Mouse (Mus musculus): ENCODE data around the gene Ifnlr1.
"Not testable (repeated sequence)": the region's sequence is repeated elsewhere in the genome, so short reads cannot be mapped to it uniquely, and the experiment has no call there.

Ifnlr1 gene

DNA sequence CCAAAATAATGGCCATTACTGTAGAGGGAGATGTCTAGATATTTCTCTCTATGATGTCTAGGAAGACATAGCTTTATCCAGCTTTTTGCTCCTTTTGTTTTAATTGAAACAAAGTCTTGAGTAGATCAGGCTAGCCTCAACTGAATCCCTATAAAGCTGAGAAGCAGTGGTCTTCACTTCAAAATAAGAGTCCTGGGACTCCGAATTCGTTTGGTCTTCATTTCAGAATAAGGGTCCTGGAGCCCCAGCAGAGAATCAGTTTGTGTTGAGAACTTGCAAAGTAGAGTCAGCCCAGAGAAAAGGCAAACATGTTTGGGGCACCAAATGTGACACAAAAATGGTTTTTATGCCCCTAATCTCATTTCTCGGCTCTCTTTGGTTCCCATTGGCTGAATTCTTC, 1.4 kb upstream of the Ifnlr1 start:
- no peak for DNase-seq (ENCODE audit: low spot score in 2 of 2)

DNA sequence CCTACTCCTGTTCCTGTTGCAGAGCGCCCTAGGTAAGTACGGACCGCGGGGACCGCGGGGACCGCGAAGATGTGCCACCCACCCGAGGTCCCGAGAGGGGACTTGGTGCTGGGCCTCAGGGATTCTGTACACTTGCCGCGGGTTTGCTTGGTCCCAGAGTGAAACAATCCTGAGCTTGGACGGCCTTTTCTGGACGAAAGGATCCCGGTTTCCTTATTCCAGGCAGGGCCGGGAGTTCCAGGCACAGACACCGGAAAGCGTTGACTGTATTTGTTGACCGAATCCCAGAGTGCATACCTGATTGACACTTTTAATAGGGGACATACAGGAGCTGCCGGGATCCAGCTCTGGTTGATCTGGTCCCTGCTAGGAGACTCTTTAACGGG, 474 bp downstream of the Ifnlr1 start:
- DNase-seq (ENCODE audit: low spot score in 2 of 2): no peak

DNA sequence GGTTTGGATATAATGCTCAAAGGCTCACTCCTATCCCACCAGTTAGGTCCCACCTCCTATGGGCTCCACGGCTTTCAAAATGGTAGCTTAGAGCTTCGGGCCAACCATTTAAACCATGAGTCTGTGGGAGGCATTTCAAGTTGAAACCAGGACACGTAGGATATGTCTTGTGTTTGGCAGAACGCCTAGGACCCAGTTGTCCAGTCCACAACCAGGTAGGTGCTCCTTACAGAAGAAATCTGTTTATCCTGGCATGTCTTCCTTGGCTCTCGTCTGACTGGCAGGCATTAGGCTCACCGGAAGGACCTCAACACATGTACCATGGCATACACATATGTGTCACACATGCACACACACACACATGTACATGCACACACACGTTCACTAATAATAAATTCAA, 3.7 kb downstream of the Ifnlr1 start:
- DNase-seq (ENCODE audit: low spot score in 2 of 2): no peak

DNA sequence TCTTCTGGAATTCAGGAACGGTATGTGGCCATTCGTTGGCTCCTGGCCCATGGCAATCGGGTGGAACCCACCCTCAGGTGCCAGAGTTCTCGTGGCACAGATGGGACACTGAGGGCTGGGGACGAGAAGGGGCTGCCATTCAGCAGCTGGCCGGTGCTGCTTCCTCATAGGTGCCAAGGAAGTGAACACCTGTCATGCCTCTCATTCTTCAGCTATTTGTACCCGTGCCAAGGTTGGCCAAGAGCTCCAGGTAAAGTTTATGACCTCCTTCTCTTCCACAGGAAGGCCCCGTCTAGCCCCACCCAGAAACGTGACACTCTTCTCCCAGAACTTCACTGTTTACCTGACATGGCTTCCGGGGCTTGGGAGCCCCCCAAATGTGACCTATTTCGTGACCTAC, 4.2 kb downstream of the Ifnlr1 start:
- no peak for DNase-seq (ENCODE audit: low spot score in 2 of 2)

DNA sequence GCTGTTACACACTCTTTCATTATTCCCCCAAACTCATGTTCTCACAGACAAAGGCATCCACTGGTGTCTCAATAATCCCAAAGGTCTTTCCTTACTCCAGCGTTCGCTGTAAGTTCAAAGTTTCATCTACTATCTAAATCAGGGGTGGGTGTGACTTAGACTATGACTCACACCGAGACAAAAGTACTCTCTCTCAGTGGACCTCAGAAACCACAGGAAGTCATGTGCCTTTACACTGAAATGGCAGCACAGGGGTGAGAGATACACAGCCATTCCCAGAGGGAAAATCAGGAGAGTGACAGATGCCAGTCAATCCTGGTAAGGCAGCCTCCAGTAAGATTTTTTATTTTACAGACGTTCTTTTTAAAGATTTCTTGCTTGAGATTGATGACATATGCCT, 6.8 kb downstream of the Ifnlr1 start:
- no peak for DNase-seq (ENCODE audit: low spot score in 2 of 2)

DNA sequence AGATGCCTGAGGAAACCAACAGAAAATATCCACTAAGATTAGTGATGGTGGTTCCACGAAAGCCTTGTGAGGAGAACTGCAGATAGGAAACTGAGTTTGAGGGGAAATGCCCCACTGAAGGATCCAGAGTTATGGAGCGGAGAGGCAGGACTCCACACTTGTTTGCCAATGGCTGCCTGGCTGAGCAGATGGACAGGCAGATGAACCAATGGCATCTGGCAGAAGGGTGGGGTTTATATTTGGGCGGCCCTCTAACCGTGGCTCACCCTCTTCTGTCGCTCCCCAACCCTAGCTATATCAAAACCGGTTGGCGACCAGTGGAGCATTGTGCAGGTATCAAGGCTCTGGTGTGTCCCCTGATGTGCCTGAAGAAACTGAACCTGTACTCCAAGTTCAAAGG, 12.4 kb downstream of the Ifnlr1 start:
- DNase-seq (ENCODE audit: low spot score in 2 of 2): no peak

DNA sequence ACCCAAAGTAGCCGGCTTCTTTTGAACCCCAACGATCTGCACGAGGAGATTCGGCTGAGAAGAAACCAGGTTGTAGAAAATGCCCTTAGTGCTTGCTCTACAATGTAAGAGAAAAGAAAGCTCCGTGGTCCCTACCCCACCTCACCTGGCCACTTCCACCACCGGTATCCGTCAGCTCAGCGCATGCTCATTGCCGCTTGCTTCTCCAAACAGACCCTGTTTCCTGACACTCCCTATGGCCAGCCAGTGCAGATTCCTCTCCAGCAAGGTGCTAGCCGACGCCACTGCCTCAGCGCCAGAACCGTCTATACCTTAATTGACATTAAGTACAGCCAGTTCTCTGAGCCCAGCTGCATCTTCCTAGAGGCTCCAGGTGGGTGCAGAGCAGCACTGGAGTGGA, 17.4 kb downstream of the Ifnlr1 start:
- DNase-seq (ENCODE audit: low spot score in 2 of 2): no peak

DNA sequence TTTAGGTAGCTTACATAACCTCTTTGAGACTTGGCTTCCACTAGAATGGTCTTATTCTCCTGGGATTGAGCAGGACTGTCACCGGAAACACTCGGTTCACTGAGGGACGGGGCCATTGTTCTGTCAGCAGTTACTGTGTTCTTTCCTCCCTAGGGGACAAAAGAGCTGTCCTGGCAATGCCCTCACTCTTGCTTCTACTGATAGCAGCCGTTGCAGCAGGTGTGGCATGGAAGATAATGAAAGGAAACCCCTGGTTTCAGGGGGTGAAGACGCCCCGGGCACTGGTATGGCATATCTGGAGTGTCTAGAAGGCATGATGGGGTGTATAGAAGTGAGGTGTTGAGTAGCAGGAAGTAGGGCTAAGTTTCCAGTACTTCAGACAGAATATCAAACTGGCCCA, 17.9 kb downstream of the Ifnlr1 start:
- DNase-seq (ENCODE audit: low spot score in 2 of 2): no peak

DNA sequence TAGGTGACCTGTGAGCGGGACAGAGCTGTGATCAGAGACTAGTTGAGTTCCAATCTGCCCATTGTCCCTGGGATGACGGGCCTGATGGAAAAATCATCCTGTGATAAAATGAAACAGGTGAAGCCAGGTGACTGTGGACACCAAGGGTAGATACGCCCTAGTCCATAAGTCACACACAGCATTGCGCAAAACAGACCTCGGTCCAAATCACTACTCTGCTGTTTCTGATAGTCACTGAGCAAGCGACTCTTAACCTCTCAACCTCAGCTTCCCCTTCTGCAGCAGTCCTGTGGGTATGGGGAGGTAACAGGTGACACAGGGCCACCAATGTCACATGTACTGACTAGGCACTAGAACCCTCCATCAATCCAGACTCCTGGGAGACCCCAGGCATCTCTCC, 20.0 kb downstream of the Ifnlr1 start:
- DNase-seq (ENCODE audit: low spot score in 2 of 2): no peak

DNA sequence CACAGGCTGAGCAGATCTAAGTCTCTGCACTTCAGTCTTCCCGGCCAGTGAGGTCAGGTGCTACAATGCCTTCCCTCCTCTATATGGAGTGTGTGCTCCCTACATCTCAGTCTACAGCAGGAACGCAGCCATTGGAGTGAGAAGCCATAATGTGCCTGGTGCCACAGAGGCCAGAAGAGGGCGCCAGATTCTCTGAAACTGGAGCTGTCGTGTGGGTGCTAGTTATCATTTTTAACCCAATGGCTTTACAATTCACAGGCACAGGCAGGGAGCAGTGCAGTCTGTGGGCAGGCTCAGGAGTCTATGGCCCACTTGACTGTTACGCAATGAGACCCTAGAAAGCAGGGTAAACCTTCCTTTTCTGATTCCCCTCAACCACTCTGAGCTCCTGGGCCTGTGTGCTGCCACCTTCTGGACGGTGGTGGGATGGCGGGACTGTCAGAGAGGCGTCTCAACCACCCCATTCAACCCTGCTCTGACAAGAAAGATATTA, 23.0 kb downstream of the Ifnlr1 start:
- peak; percentile 49 to 76 for DNase-seq (ENCODE audit: low spot score in 2 of 2)

DNA sequence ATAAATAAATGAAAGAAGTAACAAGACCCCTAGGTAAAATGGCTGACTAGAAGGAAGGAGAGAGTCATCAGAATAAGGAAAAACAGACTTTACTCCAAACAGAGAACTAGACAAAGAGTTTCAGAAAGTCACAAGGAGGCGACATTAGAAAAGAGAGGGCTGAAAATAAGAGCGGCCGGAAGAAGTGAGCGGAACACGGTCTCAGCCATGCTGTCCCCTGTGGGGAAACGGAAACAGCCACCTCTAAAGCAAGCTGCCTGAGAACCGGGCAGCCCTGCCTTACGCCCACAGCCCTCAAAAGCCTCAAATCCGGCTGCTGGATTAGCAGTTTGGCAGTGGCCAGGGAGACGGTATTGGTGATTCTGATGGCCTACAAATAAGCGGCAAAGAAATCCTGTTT, 23.5 kb downstream of the Ifnlr1 start:
- DNase-seq (ENCODE audit: low spot score in 2 of 2): no peak

DNA sequence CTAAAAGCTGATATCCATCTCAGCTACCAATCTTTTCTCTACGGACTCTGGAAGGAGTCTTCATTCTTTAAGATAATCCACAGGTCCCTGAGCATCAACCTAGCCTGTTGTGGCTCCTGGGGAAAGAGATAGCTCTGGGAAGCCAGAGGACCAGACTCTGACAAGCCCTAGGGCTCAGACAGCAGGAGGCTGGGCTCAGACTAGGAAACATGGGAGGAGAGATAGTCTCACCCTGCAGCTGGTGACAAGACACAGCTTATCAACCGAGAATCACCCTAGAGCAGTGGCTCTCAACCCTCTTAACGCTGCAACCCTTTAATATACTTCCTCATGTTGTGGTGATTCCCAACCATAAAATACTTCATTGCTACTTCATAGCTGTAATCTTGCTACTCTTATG, 24.3 kb downstream of the Ifnlr1 start:
- DNase-seq (ENCODE audit: low spot score in 2 of 2): no peak

DNA sequence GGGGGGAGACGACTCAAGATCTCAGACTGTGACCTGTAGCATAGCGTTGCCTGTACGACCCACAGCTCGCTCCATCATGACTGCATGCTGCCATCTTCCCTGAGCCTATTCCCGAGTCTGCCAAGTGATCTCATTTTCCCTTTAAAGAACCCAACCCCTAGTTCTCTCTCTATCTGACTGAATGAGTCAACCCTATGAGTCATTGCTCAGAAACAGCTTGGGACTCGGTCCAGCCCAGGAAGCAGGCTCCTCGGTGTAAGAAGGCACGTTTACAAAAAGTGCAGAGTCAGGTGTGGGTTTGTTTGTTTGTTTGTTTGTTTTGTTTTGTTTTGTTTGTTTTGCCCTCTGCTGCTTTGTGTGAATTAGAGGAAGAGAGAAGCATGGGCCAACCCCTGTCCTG, 28.7 kb downstream of the Ifnlr1 start:
- DNase-seq (ENCODE audit: low spot score in 2 of 2): no peak

DNA sequence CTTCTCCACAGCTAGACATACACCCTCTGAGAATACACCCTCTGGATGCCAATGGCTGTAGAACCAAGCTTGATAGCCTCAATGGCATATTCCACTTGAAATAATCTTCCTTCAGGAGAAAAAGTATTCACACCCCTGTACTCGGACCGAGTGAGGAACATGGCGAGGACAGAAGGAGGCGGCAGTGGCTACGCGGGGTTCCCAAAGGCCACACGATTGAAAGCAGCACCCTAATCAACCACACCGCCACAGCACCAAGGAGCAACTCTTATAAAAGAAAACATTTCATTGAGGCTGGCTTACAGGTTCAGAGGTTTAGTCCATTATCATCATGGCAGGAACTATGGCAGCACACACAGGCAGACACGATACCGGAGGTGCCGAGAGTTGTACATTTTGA, 30.4 kb downstream of the Ifnlr1 start:
- not testable (repeated sequence) for DNase-seq (ENCODE audit: low spot score in 2 of 2)

DNA sequence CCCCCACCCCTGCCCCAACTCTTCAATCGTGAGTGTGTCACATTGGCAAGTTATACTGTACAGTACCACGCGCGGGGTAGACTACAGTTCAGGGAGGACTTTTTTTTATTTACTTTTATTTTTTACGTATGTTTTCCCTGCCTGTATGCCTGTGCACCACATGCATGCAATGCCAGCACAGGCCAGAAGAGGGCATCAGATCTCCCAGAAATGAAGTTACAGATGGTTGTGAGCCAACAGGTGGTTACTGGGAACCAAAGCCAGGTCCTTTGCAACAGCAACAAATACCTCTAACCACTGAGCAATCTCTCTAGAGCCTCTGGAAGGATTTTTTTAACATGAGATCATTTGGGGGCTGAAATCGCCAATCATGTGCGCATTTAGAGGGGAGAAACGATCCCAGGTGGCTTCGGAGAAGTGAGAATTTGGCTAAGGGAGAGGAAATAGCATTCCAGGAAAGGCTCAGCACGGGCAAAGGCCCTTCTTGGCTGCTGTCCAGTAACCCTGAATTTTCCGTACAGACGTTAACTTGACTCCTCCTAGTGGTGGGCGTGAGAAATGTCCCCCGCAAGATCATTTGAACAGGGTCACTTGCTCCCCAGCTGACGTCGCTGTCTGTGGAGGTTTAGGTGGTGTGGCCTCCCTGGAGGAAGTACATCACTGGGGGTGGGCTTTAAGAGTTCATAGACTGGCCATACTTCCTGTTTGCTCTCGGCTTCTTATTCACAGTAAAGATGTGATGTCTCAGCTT, 36.6 kb downstream of the Ifnlr1 start:
- DNase-seq (ENCODE audit: low spot score in 2 of 2): no peak

DNA sequence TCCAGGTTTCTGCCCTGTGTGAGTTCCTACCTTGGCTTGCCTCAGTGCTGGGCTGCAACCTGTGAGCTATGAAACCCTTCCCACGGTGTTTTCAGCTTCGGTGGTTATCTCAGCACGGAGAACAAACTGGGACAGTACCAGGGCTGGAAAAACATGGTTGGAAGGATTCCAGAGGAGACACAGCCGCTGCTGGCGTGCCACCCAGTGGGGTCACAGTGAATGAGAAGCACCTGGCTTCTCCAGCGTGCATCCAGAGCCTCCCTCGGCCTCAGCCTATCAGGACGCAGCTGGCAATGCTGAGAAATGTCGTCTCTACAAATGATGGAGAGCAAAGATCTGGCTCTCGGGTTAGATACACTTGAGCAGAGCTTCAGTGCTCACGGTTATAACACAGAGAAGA, 40.3 kb downstream of the Ifnlr1 start:
- DNase-seq (ENCODE audit: low spot score in 2 of 2): no peak

DNA sequence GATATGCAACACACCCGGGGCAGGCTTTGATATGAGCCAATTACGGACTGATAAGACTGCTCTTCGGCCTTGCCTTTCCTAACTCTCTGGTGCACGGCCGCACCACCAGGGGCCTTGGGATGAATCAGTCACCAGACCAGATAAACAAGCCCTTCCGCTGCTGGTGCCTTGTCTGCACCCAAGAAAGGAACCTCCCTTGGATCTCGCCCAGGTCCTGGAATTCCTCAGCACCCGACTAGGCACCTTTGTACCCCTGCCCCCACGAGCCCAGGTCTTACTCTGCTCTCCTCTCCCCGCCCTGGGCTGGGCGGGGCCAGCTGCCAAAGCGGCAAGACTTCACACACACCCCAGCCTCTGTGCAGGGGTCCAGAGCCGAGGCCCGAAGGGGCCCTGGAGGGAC, 41.7 kb downstream of the Ifnlr1 start, which contains the start of gene Il22ra1:
Il22ra1 (plus strand) TSS at position 356 of the 400 bp plus-strand sequence.
- DNase-seq (ENCODE audit: low spot score in 2 of 2): no peak

DNA sequence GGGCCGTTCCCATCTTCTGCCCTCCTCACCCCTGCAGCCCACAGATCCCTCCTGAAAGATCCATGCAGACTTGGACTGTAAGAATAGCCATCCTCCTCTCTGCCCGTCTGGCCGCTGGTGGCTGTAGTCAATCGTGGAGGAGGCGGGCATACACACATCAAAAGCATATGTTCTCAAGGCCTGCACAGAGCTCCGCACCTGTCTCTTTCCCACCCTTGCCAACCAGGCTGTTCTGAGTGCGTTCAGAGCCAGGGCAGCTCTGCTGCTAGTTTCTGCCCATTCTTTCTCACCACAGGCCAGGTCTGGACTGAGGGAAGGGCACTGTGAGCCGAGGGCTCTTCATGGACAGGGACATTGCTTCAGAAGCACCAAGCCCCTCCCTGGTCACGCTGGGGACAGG, 44.1 kb downstream of the Ifnlr1 start:
- peak; percentile 52 to 63 for DNase-seq (ENCODE audit: low spot score in 2 of 2)

DNA sequence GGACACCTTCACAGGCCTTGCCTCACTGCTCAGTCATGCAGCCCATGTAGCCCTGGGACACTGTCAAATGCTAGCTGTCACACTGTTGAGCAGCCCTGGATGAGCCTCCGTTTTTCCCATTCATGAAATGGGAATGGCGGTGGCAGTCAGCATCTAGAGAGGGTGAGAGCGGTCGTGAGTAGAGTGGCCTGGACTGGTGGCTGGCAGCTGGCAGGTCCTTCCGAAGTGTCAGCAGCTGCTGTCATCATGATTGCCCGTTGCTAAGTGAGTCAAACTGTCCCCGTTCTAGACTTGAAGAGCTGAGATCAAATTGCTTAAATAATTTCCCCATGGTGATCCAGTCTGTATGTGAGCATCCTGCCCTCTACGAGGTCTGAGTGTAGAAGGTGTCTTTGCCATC, 44.9 kb downstream of the Ifnlr1 start:
- DNase-seq (ENCODE audit: low spot score in 2 of 2): no peak

DNA sequence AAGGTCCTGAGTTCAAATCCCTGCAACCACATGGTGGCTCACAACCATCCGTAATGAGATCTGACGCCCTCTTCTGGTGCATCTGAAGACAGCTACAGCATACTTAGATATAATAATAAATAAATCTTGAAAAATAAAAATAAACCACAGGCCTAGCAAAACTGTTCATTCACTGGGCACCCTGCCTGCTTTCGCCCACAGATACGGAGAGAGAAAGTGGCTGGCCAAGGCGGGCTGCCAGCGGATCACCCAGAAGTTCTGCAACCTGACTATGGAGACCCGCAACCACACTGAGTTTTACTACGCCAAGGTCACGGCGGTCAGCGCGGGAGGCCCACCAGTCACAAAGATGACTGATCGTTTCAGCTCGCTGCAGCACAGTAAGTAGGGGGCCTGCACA, 47.8 kb downstream of the Ifnlr1 start:
- peak; percentile 73 to 78 for DNase-seq (ENCODE audit: low spot score in 2 of 2)

DNA sequence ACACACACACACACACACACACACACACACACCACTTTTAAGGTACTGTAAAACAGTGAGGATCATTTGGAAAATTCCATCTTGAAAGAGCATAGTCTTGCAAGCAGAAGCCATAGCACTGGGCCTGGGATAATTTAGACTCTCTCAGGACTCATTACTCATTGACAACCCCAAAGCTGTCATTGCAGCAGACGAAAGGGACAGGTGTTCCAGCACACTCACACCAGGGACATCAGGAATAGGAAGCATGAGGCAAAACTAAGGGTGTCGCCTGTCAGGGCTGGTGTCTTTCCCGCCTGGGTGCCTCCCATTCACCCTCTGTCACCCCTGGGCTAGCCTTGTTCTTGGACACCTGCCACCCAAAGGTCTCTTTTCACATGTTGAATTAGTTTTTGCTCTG, 50.8 kb downstream of the Ifnlr1 start:
- no peak for DNase-seq (ENCODE audit: low spot score in 2 of 2)

DNA sequence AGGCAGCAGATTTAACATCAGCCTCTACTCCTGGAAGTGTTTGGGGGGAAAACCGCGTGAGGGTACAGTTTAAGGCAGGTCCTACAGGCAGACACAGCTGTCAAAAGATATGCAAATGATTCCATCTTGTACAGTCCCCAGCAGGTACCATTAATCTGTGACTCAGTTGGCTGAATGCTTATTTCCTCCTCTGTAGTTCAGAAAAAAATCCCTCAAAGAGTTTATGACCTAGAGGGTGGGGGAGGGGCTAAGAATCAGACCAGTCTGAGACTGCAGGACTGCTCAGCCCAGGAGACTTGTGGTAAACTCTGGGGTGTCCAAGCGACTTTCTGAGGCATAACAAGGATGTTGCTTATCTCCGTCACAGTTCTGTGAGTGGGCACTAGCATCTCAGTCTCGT, 52.1 kb downstream of the Ifnlr1 start:
- no peak for DNase-seq (ENCODE audit: low spot score in 2 of 2)

DNA sequence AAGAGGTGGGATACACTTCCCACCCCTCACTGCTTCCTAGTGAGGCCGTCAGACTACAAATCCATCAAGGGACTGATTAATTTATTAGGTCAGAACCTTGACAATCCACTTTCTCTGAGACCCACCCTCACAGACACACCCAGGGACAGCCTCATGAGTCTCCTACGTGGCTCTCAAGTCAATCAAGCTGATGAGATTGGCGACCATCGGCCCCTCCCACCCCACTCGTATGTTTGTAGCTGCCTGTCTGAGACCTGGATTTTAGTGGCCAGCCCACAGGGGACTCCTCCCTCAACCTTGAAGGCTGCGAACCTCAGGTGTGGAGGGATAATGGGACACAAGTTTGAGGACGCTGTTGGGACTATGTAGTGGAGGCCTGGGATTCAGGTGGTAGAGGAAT, 53.1 kb downstream of the Ifnlr1 start:
- no peak for DNase-seq (ENCODE audit: low spot score in 2 of 2)

DNA sequence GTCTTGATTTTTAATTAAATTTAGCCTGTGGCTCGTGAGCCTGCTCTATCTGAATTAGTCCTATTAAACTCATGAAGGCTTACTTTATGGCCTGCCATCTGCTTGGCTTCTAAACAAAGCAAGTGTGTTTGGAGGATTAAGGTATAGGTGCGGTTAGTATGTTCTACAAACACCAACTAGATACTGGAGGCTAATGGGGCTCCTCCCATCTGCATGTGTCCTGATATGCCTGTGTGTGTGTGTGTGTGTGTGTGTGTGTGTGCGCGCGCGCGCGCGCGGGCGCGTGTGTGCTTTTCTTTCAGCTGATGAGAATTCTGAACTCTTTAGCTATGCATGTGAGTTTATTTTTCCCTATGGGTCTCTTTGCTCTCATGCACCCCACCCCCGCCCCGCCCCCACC, 53.6 kb downstream of the Ifnlr1 start:
- DNase-seq (ENCODE audit: low spot score in 2 of 2): no peak
